Mouse (Mus musculus): Measurements from ENCODE around the gene Bhlhe23. TPM values are rescaled to one million over a fixed set of nuclear protein-coding genes. Genes with fewer than 3 reads are reported as not detected.

The Bhlhe23 gene
- polyA plus RNA-seq, 1 experiment from 2014 or later = 0.36 TPM

GRCm38 (mm10) chr2:180809510-180809909, 32.8 kb upstream of the Bhlhe23 start:
- Histone ChIP-seq H3K27me3 (replicated peaks; ENCODE audit: control insufficient read depth, insufficient read depth, low read length) (no peaks in the 10 kb centered on the region), H3K36me3 (ENCODE audit: control insufficient read depth, insufficient read depth, low read length) (no peaks in the 10 kb centered on the region), H3K9ac (ENCODE audit: low read depth, low read length) (no peak overlapping the region; the same call in 1 of the 2 replicates), H3K4me1 (ENCODE audit: control insufficient read depth, insufficient read depth, low read depth, low read length) (no peaks in the 10 kb centered on the region), H3K4me2 (ENCODE audit: low read length) (no peak overlapping the region), H3K27ac (ENCODE audit: low read depth, low read length) (no peak overlapping the region), H3K4me3 (ENCODE audit: low read length) (no peak overlapping the region), H3K9me3 (ENCODE audit: control insufficient read depth, low read length) (no peaks in the 10 kb centered on the region)
- 67% methylated on average over 10 of the region's 10 CpGs for WGBS
- no peak for ATAC-seq

- no peak overlapping the region for H3K4me2 ChIP-seq (ENCODE audit: low read length)
- H3K36me3 ChIP-seq (ENCODE audit: control insufficient read depth, insufficient read depth, low read length) = no peaks in the 10 kb centered on the region
- no peaks in the 10 kb centered on the region for H3K9me3 ChIP-seq (ENCODE audit: control insufficient read depth, low read length)
- H3K27ac ChIP-seq (ENCODE audit: low read depth, low read length) = no peak overlapping the region
- H3K4me1 ChIP-seq (ENCODE audit: control insufficient read depth, insufficient read depth, low read depth, low read length) = no peaks in the 10 kb centered on the region
- no peak overlapping the region for H3K4me3 ChIP-seq (ENCODE audit: low read length)
- 44% methylated on average over 1 of the region's 1 CpGs for WGBS
- H3K27me3 ChIP-seq (replicated peaks; ENCODE audit: control insufficient read depth, insufficient read depth, low read length) = no peaks in the 10 kb centered on the region
- ATAC-seq = peak; percentile 63
- no peak overlapping the region for H3K9ac ChIP-seq (ENCODE audit: low read depth, low read length)
Measured at GRCm38 (mm10) chr2:180805966-180806365, 29.3 kb upstream of the Bhlhe23 start.

GRCm38 (mm10) chr2:180796008-180796407, 19.3 kb upstream of the Bhlhe23 start:
- no peak overlapping the region for H3K27ac ChIP-seq (ENCODE audit: low read depth, low read length)
- no peak for ATAC-seq
- H3K36me3 ChIP-seq (ENCODE audit: control insufficient read depth, insufficient read depth, low read length) = no peaks in the 10 kb centered on the region
- no peak overlapping the region for H3K9ac ChIP-seq (ENCODE audit: low read depth, low read length)
- H3K4me3 ChIP-seq (ENCODE audit: low read length) = no peak overlapping the region
- H3K27me3 ChIP-seq (replicated peaks; ENCODE audit: control insufficient read depth, insufficient read depth, low read length) = no peaks in the 10 kb centered on the region
- 56% methylated on average over 4 of the region's 4 CpGs for WGBS
- no peaks in the 10 kb centered on the region for H3K9me3 ChIP-seq (ENCODE audit: control insufficient read depth, low read length)
- H3K4me1 ChIP-seq (ENCODE audit: control insufficient read depth, insufficient read depth, low read depth, low read length) = no peaks in the 10 kb centered on the region
- H3K4me2 ChIP-seq (ENCODE audit: low read length) = no peak overlapping the region

GRCm38 (mm10) chr2:180795597-180795996, 18.9 kb upstream of the Bhlhe23 start:
- WGBS = 59% methylated on average over 3 of the region's 3 CpGs

GRCm38 (mm10) chr2:180794422-180794821, 17.7 kb upstream of the Bhlhe23 start:
- Histone ChIP-seq H3K4me1 (ENCODE audit: control insufficient read depth, insufficient read depth, low read depth, low read length) (peaks cover 4% of the 10 kb centered on the region), H3K36me3 (ENCODE audit: control insufficient read depth, insufficient read depth, low read length) (no peaks in the 10 kb centered on the region), H3K9me3 (ENCODE audit: control insufficient read depth, low read length) (no peaks in the 10 kb centered on the region), H3K4me3 (ENCODE audit: low read length) (no peak overlapping the region), H3K27ac (ENCODE audit: low read depth, low read length) (no peak overlapping the region), H3K4me2 (ENCODE audit: low read length) (no peak overlapping the region), H3K9ac (ENCODE audit: low read depth, low read length) (no peak overlapping the region), H3K27me3 (replicated peaks; ENCODE audit: control insufficient read depth, insufficient read depth, low read length) (no peaks in the 10 kb centered on the region)
- WGBS = 83% methylated on average over 2 of the region's 2 CpGs
- ATAC-seq = no peak

More at GRCm38 (mm10) chr2:180795597-180795996, 18.9 kb upstream of the Bhlhe23 start:
- ATAC-seq = no peak
- Histone ChIP-seq H3K9me3 (ENCODE audit: control insufficient read depth, low read length) (no peaks in the 10 kb centered on the region), H3K36me3 (ENCODE audit: control insufficient read depth, insufficient read depth, low read length) (no peaks in the 10 kb centered on the region), H3K4me2 (ENCODE audit: low read length) (no peak overlapping the region), H3K27me3 (replicated peaks; ENCODE audit: control insufficient read depth, insufficient read depth, low read length) (no peaks in the 10 kb centered on the region), H3K27ac (ENCODE audit: low read depth, low read length) (no peak overlapping the region), H3K9ac (ENCODE audit: low read depth, low read length) (no peak overlapping the region), H3K4me3 (ENCODE audit: low read length) (no peak overlapping the region), H3K4me1 (ENCODE audit: control insufficient read depth, insufficient read depth, low read depth, low read length) (no peaks in the 10 kb centered on the region)

GRCm38 (mm10) chr2:180791674-180792073, 15.0 kb upstream of the Bhlhe23 start:
- Histone ChIP-seq H3K4me3 (ENCODE audit: low read length) (no peak overlapping the region), H3K4me2 (ENCODE audit: low read length) (no peak overlapping the region), H3K9ac (ENCODE audit: low read depth, low read length) (no peak overlapping the region), H3K27me3 (replicated peaks; ENCODE audit: control insufficient read depth, insufficient read depth, low read length) (no peaks in the 10 kb centered on the region), H3K4me1 (ENCODE audit: control insufficient read depth, insufficient read depth, low read depth, low read length) (peaks cover 11% of the 10 kb centered on the region), H3K36me3 (ENCODE audit: control insufficient read depth, insufficient read depth, low read length) (no peaks in the 10 kb centered on the region), H3K9me3 (ENCODE audit: control insufficient read depth, low read length) (no peaks in the 10 kb centered on the region), H3K27ac (ENCODE audit: low read depth, low read length) (no peak overlapping the region)
- 0 out of 2 replicates have a peak, but pooled peaks have one; percentile 10 for ATAC-seq
- WGBS = 44% methylated on average over 4 of the region's 4 CpGs

- Histone ChIP-seq H3K4me2 (ENCODE audit: low read length) (peak overlapping the region; percentile 20; the same call in 1 of the 2 replicates), H3K4me1 (ENCODE audit: control insufficient read depth, insufficient read depth, low read depth, low read length) (peaks cover 11% of the 10 kb centered on the region), H3K9me3 (ENCODE audit: control insufficient read depth, low read length) (no peaks in the 10 kb centered on the region), H3K9ac (ENCODE audit: low read depth, low read length) (peak overlapping the region; percentile 45; the same call in 1 of the 2 replicates), H3K27me3 (replicated peaks; ENCODE audit: control insufficient read depth, insufficient read depth, low read length) (no peaks in the 10 kb centered on the region), H3K36me3 (ENCODE audit: control insufficient read depth, insufficient read depth, low read length) (no peaks in the 10 kb centered on the region), H3K4me3 (ENCODE audit: low read length) (no peak overlapping the region), H3K27ac (ENCODE audit: low read depth, low read length) (0 out of 2 replicates have a peak overlapping the region, but pooled peaks have one; percentile 4)
- WGBS = 1% methylated on average over 5 of the region's 7 CpGs
- ATAC-seq = peak; percentile 71
Measured at GRCm38 (mm10) chr2:180788843-180789242, 12.1 kb upstream of the Bhlhe23 start.

GRCm38 (mm10) chr2:180788386-180788785, 11.7 kb upstream of the Bhlhe23 start:
- ATAC-seq = no peak
- Histone ChIP-seq H3K27ac (ENCODE audit: low read depth, low read length) (no peak overlapping the region), H3K9me3 (ENCODE audit: control insufficient read depth, low read length) (no peaks in the 10 kb centered on the region), H3K9ac (ENCODE audit: low read depth, low read length) (no peak overlapping the region), H3K4me3 (ENCODE audit: low read length) (no peak overlapping the region), H3K36me3 (ENCODE audit: control insufficient read depth, insufficient read depth, low read length) (no peaks in the 10 kb centered on the region), H3K4me1 (ENCODE audit: control insufficient read depth, insufficient read depth, low read depth, low read length) (peaks cover 11% of the 10 kb centered on the region), H3K4me2 (ENCODE audit: low read length) (no peak overlapping the region), H3K27me3 (replicated peaks; ENCODE audit: control insufficient read depth, insufficient read depth, low read length) (no peaks in the 10 kb centered on the region)
- 26% methylated on average over 2 of the region's 2 CpGs for WGBS

GRCm38 (mm10) chr2:180787566-180788232, 11.0 kb upstream of the Bhlhe23 start:
- no peak for ATAC-seq

More at GRCm38 (mm10) chr2:180787566-180788232, 11.0 kb upstream of the Bhlhe23 start:
- no peak overlapping the region for H3K9ac ChIP-seq (ENCODE audit: low read depth, low read length)
- H3K4me1 ChIP-seq (ENCODE audit: control insufficient read depth, insufficient read depth, low read depth, low read length) = peaks cover 11% of the 10 kb centered on the region
- H3K36me3 ChIP-seq (ENCODE audit: control insufficient read depth, insufficient read depth, low read length) = no peaks in the 10 kb centered on the region
- no peaks in the 10 kb centered on the region for H3K9me3 ChIP-seq (ENCODE audit: control insufficient read depth, low read length)
- H3K27me3 ChIP-seq (replicated peaks; ENCODE audit: control insufficient read depth, insufficient read depth, low read length) = no peaks in the 10 kb centered on the region
- WGBS = 75% methylated on average over 13 of the region's 13 CpGs
- H3K4me2 ChIP-seq (ENCODE audit: low read length) = no peak overlapping the region
- no peak overlapping the region for H3K27ac ChIP-seq (ENCODE audit: low read depth, low read length)
- H3K4me3 ChIP-seq (ENCODE audit: low read length) = no peak overlapping the region
